Mouse (Mus musculus) hindbrain, embryonic 15.5 days (tissue): ENCODE results near the gene Gm42688. TPM values are rescaled to one million over a fixed set of nuclear protein-coding genes. Genes with fewer than 3 reads are reported as not detected.

Source experiments
- ATAC-seq: fragments of 200-750 bp; cut with Nextera tagmentation; 2 replicates; pipeline ENCODE4 v1.8.0; 2017; ENCODE audit warnings: low read depth, moderate number of reproducible peaks, moderate TSS enrichment; ENCODE audit not compliant: low FRiP score
- H3K27ac ChIP-seq: fragments of 300-500 bp; sonication (generic); replicated peaks from 2 replicates; pipeline ENCODE4 v1.5.1; 2015; ENCODE audit warnings: mild to moderate bottlenecking, inconsistent platforms
- H3K27me3 ChIP-seq: fragments of 300-500 bp; sonication (generic); 2 replicates; pipeline ENCODE4 v1.6.1; 2015; ENCODE audit warnings: control low read depth, inconsistent platforms
- H3K36me3 ChIP-seq: fragments of 300-500 bp; sonication (generic); 2 replicates; pipeline ENCODE4 v1.6.1; 2015; ENCODE audit warnings: control low read depth, inconsistent platforms
- H3K4me1 ChIP-seq: fragments of 300-500 bp; sonication (generic); replicated peaks from 2 replicates; pipeline ENCODE4 v1.6.1; 2015; ENCODE audit warnings: control low read depth, inconsistent platforms
- H3K4me2 ChIP-seq: fragments of 300-500 bp; sonication (generic); 2 replicates; pipeline ENCODE4 v1.6.1; 2015; ENCODE audit warnings: moderate library complexity, mild to moderate bottlenecking, inconsistent platforms
- H3K4me3 ChIP-seq: fragments of 300-500 bp; sonication (generic); 2 replicates; pipeline ENCODE4 v1.5.1; 2015; ENCODE audit warnings: mild to moderate bottlenecking, inconsistent platforms
- H3K9ac ChIP-seq: fragments of 300-500 bp; sonication (generic); 2 replicates; pipeline ENCODE4 v1.6.1; 2015; ENCODE audit warnings: inconsistent platforms
- H3K9me3 ChIP-seq: fragments of 300-500 bp; sonication (generic); 2 replicates; pipeline ENCODE4 v1.6.1; 2016; ENCODE audit warnings: control low read depth, inconsistent platforms
- WGBS: fragments of 180-500 bp; shearing (Covaris S2); methylation state at CpG from one replicate; pipeline ENCODE4 v1.1.7; 2015; 5-methylcytosine and 5-hydroxymethylcytosine counted together
- polyA plus RNA-seq: library from polyadenylated mRNA; unstranded; fragments of >200 nt; fragmentation: Nextera tagmentation; extraction: Ambion mirVana; gene quantifications from 2 replicates; pipeline ENCODE4 v1.2.1, GENCODE M21; 2015

The Gm42688 gene
- polyA plus RNA-seq, 1 experiment from 2014 or later, result 6.0 TPM

DNA sequence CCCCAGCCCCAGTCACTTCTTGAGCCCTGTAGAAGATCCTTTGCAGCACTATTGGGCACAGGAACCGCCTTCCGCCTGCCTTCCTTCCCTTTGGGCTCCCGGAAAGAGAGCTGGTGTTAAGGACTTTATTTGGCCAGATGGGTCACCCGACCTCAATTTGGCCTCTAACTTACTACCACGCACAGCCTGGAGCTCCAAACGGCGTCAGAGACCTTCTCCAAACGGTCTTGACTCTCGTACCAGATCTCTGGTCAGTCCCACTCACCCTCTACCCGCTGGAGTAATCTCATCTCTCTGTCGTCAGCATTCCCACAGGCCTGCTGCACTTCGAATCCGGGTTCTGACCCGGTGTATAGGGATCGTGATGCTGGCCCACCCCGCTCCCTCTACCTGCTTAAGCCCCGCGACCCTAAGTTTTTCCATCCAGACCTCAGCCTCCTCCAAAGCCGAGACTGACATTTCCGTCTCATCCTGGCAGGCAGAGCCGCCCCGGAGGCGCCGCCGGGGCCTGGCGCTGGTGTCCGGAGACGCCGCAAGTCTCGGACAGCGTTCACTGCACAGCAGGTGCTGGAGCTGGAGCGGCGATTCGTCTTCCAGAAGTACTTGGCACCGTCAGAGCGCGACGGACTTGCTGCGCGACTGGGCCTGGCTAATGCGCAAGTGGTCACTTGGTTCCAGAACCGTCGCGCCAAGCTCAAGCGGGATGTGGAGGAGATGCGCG is 14.1 kb upstream of the Gm42688 start:
- 1% methylated on average over 47 of the region's 47 CpGs for WGBS

DNA sequence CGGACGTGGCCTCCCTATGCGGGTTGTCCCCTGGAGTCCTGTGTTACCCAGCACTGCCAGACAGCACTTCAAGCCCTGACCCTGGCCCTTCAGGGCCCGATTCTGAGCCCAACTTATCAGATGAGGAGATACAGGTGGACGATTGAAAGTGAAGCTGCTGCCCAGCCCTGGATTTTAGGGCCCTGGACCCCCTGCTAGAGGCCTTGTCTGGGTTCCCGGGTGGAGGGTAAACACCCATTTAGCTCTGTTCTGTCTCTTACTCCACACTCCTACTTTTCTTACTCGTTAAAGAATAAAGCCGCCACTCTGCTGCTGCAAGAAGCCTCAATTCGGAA is 13.5 kb upstream of the Gm42688 start:
- Histone ChIP-seq H3K4me2 (peak overlapping the region; percentile 37), H3K27me3 (peaks cover 79% of the 10 kb centered on the region), H3K4me1 (peaks cover 12% of the 10 kb centered on the region), H3K27ac (no peak overlapping the region), H3K36me3 (no peaks in the 10 kb centered on the region), H3K9me3 (no peaks in the 10 kb centered on the region), H3K4me3 (0 out of 2 replicates have a peak overlapping the region, but pooled peaks have one; percentile 1), H3K9ac (no peak overlapping the region)
- no peak for ATAC-seq
- 2% methylated on average over 9 of the region's 9 CpGs for WGBS

More for the DNA sequence above, 14.1 kb upstream of the Gm42688 start:
- Histone ChIP-seq H3K4me1 (peaks cover 12% of the 10 kb centered on the region), H3K36me3 (no peaks in the 10 kb centered on the region), H3K4me2 (peak overlapping the region; percentile 37), H3K27ac (no peak overlapping the region), H3K27me3 (peaks cover 84% of the 10 kb centered on the region), H3K9me3 (no peaks in the 10 kb centered on the region), H3K4me3 (peak overlapping the region; percentile 1; the same call in 1 of the 2 replicates), H3K9ac (no peak overlapping the region)
- ATAC-seq, result no peak

DNA sequence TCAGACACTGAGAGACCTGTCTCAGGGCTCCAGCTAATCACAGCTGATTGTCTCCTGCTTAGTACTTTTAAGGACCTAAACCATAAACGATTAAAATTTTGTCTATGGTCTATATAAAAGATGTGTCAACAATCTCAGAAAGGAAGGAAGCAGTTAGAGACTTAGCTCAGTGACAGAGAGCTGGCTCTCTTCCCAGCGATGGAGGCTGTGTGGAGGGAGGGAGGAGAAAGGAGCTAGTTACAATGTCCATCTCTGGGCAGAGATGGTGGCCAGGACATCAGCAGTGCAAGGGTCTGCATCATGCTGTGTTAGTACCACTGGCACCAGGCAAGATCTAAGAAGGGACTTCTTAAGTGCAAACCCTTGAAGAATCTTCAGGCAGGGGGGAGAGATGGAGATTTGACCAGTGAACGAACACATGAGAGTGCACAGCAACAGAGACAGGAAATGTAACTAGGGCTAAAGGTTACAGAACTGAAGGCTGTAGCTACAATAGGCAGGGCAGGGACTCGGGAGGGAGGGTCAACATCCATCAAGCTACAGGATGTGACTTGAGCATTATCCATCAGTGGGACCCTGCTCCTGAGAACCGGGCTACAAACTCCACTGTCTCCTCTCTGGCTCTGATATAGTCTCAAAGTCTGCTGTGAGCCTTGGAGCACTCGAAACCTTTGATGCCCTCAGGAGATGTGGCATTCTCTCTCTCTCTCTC is 8.8 kb upstream of the Gm42688 start:
- ATAC-seq, result no peak
- H3K4me2 ChIP-seq, result no peak overlapping the region
- H3K36me3 ChIP-seq, result no peaks in the 10 kb centered on the region
- no peak overlapping the region for H3K4me3 ChIP-seq
- WGBS, result 51% methylated on average over 6 of the region's 6 CpGs
- no peaks in the 10 kb centered on the region for H3K9me3 ChIP-seq
- H3K27ac ChIP-seq, result no peak overlapping the region
- H3K4me1 ChIP-seq, result peaks cover 5% of the 10 kb centered on the region; the same call in 1 of the 2 replicates
- no peak overlapping the region for H3K9ac ChIP-seq
- H3K27me3 ChIP-seq, result peaks cover 34% of the 10 kb centered on the region

DNA sequence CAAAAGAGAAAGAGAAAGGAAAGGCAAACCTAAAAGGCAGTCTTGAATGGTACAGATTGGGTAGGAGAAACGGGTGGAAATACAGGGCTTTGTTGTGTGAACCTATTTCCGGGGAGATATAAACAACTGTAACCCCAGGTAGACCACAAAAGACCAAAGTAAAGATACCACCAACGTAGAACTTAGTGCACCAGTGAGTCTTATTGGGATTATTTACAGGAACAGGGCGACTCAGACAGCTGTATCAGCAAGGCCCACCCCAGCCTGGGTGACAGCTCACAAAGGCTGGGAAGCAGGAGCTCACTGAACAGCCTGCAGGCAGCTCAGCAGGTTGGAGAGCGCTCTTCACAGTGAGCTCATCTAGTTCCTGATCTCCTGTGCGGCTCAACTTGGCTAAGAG is 5.4 kb upstream of the Gm42688 start:
- no peaks in the 10 kb centered on the region for H3K36me3 ChIP-seq
- no peak overlapping the region for H3K27ac ChIP-seq
- no peaks in the 10 kb centered on the region for H3K9me3 ChIP-seq
- no peak overlapping the region for H3K4me3 ChIP-seq
- no peak overlapping the region for H3K4me2 ChIP-seq
- H3K27me3 ChIP-seq, result peaks cover 8% of the 10 kb centered on the region
- no peak overlapping the region for H3K9ac ChIP-seq
- 41% methylated on average over 6 of the region's 6 CpGs for WGBS
- no peak for ATAC-seq
- H3K4me1 ChIP-seq, result 0 out of 2 replicates have a peak, but pooled peaks cover 4% of the 10 kb centered on the region

DNA sequence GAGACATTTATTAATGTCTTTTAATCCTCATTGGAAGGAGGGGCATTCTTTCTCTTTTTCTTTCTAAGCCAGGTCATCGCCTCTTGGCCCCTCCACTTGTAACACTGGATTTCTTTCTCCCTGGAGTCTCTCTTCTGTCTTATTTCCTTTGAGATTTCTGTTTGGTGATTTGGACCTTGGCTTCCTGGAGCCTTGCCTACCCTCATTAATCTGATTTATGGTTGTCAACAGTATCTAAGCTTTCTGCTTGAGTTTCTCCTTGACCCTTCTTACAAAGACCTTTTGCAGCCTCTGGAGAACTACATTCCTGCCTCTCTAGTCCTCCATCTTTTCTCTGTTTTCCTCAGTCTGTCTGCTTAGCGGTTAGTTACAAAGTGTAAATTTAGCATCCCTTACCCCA is 3.0 kb upstream of the Gm42688 start:
- Histone ChIP-seq H3K27ac (no peak overlapping the region), H3K9me3 (no peaks in the 10 kb centered on the region), H3K27me3 (peaks cover 4% of the 10 kb centered on the region; the same call in 1 of the 2 replicates), H3K36me3 (no peaks in the 10 kb centered on the region), H3K4me2 (no peak overlapping the region), H3K4me1 (peaks cover 18% of the 10 kb centered on the region), H3K4me3 (no peak overlapping the region), H3K9ac (no peak overlapping the region)
- no peak for ATAC-seq
- 76% methylated on average over 2 of the region's 2 CpGs for WGBS

DNA sequence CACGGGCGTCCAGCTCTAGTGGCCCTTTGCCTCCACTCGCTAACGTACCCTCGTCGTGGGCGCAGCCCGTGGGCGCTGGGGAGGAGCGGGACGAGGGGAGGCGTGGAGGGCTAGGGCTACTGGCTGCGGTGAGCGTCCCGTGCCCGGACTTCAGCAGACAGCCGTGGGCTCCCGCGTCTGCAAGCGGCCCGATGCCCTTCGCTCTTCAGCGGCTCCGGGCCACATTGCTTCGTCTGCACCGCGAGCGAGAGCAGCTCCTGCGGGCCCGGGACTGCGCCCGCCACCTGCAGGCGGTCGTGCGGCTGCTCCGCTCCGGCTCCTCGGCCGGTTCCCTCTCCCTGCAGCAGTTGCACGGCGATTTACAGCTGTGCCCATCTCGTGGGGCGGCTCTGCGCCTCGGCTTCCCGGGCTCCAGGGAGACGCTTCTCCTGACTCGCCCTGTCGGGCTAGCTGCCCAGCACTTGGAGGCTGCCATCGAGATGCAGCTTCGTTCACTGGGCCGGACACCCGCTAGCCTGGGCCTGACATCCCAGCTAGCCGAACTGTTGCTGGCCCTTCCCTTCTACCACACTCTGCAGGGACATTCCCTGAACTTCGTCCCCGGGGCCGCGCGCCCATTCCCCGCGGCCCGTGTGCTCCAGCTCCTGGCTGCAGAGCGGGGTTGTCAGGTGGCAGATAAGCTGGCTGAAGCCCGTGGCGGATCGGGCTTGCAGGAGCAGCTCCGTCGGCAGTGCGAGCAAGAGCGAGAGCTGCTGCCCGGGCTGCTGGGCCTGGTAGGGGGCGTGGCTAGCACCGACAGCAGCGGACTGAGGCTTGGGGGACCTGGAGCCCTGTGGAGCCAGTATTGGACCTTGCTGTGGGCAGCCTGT is 505 bp downstream of the Gm42688 start:
- Histone ChIP-seq H3K36me3 (no peaks in the 10 kb centered on the region), H3K4me2 (peak overlapping the region; percentile 95), H3K27ac (peak overlapping the region; percentile 86), H3K27me3 (peaks cover 4% of the 10 kb centered on the region; the same call in 1 of the 2 replicates), H3K9me3 (no peaks in the 10 kb centered on the region), H3K4me3 (peak overlapping the region; percentile 62), H3K4me1 (peaks cover 21% of the 10 kb centered on the region), H3K9ac (peak overlapping the region; percentile 80)
- under 1% methylated on average over 71 of the region's 74 CpGs for WGBS
- ATAC-seq, result peak; percentile 73

DNA sequence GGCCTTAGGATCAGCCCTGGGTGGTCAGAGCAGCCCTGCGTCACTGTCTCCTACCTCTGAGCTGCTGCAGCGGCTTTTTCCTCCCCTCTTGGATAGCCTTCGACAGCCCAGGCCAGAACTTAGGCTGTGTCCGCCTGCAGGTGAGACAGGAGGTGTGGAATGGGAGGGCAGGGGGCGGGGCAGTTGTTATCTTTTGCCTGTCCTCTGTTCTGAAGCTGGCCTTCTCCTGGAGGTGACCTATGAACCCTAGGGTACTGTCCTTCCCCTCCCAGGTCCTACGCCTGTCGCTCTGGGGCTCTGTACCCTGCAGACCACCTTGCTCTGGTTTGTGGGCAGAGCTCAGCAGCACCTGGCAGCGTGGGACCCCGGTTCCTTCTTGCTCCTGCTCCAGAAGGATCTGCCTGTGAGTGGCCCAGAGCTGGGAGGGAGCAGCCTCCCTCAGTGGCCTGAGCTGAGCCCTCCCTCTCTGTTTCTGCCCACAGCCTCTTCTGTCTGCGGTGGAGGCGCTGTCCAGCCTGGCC is 1.8 kb downstream of the Gm42688 start:
- H3K4me2 ChIP-seq, result peak overlapping the region; percentile 95
- peak overlapping the region; percentile 62 for H3K4me3 ChIP-seq
- no peak overlapping the region for H3K27ac ChIP-seq
- peaks cover 1% of the 10 kb centered on the region; the same call in 1 of the 2 replicates for H3K27me3 ChIP-seq
- peaks cover 2% of the 10 kb centered on the region; the same call in 1 of the 2 replicates for H3K36me3 ChIP-seq
- ATAC-seq, result no peak
- WGBS, result 49% methylated on average over 11 of the region's 11 CpGs
- H3K9me3 ChIP-seq, result no peaks in the 10 kb centered on the region
- peaks cover 30% of the 10 kb centered on the region for H3K4me1 ChIP-seq
- peak overlapping the region; percentile 80 for H3K9ac ChIP-seq

DNA sequence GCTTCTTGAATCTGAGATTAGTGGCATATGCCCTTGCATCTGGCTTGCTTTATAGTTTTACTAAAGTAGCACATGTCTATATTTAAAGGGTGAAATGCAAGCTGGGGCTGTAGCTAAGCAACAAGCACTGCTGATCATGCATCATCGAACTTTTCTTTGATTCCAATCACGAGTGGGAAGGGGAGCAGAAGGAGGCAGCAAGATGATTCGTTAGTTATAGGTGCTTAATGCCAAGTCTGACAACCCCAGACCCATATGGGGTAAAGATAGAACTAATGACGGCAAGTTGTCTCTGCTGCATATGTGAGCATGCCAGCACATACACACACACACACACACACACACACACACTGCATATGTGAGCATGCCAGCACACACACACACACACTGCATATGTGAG is 2.7 kb downstream of the Gm42688 start:
- Histone ChIP-seq H3K36me3 (peaks cover 2% of the 10 kb centered on the region; the same call in 1 of the 2 replicates), H3K27me3 (no peaks in the 10 kb centered on the region), H3K27ac (no peak overlapping the region), H3K9ac (no peak overlapping the region), H3K9me3 (no peaks in the 10 kb centered on the region), H3K4me1 (peaks cover 35% of the 10 kb centered on the region), H3K4me2 (no peak overlapping the region), H3K4me3 (no peak overlapping the region)
- no peak for ATAC-seq
- WGBS, result 60% methylated on average over 4 of the region's 4 CpGs

DNA sequence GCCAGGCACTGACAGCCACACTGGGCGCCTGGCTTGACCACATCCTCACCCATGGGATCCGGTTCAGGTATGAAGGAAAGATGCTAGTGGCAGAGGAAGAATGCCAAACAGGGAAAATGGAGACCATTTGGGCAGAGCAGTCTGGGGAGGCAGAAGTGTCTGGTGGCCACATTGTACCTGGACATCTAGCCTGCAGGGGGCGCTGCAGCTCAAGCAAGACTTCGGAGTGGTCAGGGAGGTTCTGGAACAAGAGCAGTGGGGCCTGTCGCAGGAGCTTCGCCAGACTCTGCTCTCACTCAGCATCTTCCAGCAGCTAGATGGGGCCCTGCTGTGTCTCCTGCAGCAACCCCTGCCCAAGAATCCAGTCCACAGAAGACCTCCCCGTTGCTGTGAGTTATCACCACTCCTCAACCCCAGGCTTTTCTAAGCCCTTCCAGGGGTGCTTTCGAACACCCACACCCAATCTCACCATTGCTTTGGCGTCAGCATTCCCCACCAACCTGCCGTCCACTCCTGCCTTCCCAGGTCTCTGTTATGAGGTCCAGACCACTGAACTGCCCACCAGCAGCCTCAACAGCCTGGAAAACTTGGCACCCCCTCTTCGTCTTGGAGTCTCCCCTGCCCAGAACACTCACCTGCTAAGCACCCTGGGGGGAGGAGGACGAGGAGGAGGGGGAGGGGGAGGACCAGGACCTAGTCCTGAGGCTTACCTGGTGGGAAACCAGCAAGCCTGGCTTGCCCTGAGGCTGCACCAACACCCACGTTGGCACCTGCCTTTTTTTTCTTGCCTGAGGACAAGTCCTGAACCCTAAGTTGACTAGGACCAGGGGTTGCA is 6.4 kb downstream of the Gm42688 start:
- Histone ChIP-seq H3K9me3 (no peaks in the 10 kb centered on the region), H3K36me3 (peaks cover 2% of the 10 kb centered on the region; the same call in 1 of the 2 replicates), H3K4me2 (peak overlapping the region; percentile 94), H3K9ac (peak overlapping the region; percentile 83), H3K4me1 (peaks cover 36% of the 10 kb centered on the region), H3K4me3 (peak overlapping the region; percentile 81), H3K27ac (peak overlapping the region; percentile 86; the same call in 1 of the 2 replicates), H3K27me3 (no peaks in the 10 kb centered on the region)
- 34% methylated on average over 13 of the region's 13 CpGs for WGBS
- ATAC-seq, result 0 out of 2 replicates have a peak, but pooled peaks have one; percentile 7

DNA sequence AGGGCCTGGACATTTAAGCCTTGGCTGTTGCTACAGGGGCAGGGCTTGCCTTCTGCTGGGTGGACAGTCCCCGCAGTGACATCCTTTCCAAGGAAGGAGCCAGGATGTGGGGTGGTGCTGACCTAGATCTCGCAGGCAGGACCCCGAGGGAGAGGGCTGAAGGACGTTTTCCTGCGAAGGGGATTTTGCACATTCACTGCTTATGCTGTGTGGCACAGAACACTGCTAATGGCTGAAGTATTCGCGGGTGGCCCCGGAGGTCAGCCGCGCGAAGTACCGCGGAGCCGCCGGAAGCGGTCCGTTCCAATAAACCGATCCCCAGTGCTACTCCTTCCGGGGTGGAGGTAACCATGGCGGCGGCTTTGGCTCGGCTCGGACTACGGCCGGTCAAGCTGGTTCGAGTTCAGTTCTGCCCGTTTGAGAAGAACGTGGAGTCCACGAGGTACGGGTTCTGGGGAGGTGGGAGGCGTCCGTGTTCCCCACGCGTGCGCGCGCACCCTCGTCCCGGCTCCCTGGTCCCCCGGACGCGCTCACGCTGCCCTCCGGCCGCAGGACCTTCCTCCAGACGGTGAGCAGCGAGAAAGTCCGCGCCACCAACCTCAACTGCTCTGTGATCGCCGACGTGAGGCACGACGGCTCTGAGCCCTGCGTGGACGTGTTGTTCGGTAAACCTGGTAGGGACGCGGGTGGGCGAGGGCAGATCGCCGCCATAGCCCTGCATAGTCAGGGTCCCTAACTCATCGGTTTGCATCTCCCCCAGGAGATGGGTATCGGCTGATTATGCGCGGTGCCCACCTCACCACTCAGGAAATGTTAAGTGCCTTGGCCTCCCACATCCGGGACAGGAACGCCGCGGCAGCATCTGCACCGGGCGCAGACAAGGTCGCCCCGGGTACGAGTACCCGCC is 7.6 kb downstream of the Gm42688 start, which contains the start of gene Mrpl53:
Gene Mrpl53 (plus strand): TSS at position 279 of the 907 bp plus-strand sequence.
- Histone ChIP-seq H3K27me3 (no peaks in the 10 kb centered on the region), H3K9ac (peak within 1 kb of the TSS; percentile 83), H3K27ac (peak within 1 kb of the TSS; percentile 86), H3K4me3 (peak within 1 kb of the TSS; percentile 81), H3K4me2 (peak within 1 kb of the TSS; percentile 94), H3K4me1 (peaks cover 27% of the 10 kb centered on the region), H3K36me3 (peaks cover 2% of the 10 kb centered on the region; the same call in 1 of the 2 replicates), H3K9me3 (no peaks in the 10 kb centered on the region)
- ATAC-seq, result peak; percentile 92
- under 1% methylated on average over 76 of the region's 76 CpGs for WGBS
